Mouse (Mus musculus) cerebellum, adult 11-12 months (tissue): Measurements from ENCODE around the gene Tcp10b.
A peak's percentile ranks its signal among the peaks of the same experiment; 100 is the strongest.
"Not testable (repeated sequence)": the region's sequence is repeated elsewhere in the genome, so short reads cannot be mapped to it uniquely, and the experiment has no call there.

Experiments
- DNase-seq: peaks from one replicate; pipeline ENCODE4 v3.0.0; 2022

Tcp10b gene

DNA sequence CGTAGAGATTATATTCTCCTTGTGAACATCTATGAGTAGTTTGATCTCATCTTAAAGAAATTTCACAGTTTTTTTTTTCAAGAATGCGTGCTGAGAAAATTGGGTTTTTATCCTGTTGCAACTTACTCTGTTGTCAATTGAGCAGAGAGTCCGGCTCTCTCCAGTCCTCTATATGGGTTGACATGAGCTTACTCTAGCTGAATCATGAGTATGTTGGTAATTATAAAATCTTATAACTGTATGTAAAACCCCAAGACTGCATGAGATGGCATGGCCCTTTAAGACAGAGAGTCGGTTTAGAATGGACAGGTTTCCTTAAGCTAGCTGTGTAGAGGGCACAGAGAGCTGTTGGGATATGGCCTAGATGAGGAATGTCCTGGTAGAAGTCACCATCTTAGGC, at the start of gene Tcp10b:
Gene Tcp10b (plus strand): TSS at position 301 of the 400 bp plus-strand sequence.
- not testable (repeated sequence) for DNase-seq

- DNase-seq = no peak
Observed at GRCm38 (mm10) chr17:13013316-13013715, 47.6 kb upstream of the Tcp10b start.

DNA sequence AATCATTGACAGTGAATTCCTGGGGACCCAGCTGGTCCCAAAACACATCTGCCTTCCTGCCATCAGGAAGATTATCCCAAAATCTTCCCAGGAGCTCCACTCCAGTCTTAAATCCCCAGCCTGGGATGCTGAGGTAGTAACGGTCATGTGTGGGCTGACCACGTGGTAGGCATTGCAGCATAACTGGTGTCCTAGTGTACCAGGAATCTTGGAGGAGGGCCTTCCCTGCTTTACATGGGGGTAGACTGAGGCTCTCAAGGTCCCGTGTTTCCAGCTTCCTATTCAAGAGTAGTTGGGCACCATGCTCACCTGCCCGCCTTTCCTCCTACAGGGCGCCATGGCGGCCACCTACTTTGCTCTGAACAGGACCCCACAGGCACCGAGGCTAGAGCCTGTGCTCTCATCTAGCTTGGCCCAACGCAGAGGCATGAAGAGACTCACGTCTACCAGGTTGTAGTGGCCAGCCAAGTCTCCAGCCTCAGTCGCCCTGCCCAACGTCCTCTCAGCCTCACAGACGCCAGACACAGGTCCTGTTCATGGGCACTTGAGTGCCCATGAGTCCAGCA, 24.2 kb upstream of the Tcp10b start:
- not testable (repeated sequence) for DNase-seq

DNA sequence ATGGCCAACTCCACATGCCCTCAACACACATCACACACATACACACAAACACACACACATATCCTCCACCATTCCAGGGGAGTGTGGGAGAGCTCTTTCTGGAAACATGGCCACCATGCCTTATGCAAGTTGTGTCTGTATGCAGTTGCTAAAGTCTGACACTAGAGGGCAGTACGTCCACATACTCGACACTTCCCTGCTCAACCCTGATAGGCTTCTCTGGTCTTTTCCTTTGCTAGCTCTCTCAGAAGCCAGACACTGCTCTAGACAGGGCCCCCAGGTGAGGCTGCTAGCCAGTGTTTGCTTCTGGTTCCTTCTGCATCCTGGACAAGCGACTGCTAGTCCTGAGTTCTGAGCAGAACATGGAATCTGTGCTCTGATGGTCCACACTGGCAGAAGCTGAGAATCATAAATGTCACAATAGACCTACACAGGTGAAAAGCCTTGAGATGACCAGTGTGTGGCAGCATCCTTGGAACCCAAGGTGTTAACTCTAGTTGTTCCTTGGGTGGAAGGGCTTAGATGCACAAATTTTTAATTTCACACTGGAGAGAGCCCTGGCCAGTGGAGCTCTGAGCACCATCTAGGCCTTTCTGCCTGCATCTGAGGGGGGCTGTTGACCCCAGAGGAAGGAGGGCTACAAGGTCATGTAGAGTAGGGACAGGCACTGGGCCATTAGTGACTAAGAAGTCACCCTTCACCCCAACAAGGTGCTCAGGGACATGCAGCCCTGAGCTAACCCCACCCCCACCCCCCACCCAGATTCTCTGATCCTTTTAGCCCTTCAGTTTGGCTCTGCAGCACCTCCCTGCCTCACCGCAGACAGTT, 16.8 kb upstream of the Tcp10b start:
- peak; percentile 19 for DNase-seq

DNA sequence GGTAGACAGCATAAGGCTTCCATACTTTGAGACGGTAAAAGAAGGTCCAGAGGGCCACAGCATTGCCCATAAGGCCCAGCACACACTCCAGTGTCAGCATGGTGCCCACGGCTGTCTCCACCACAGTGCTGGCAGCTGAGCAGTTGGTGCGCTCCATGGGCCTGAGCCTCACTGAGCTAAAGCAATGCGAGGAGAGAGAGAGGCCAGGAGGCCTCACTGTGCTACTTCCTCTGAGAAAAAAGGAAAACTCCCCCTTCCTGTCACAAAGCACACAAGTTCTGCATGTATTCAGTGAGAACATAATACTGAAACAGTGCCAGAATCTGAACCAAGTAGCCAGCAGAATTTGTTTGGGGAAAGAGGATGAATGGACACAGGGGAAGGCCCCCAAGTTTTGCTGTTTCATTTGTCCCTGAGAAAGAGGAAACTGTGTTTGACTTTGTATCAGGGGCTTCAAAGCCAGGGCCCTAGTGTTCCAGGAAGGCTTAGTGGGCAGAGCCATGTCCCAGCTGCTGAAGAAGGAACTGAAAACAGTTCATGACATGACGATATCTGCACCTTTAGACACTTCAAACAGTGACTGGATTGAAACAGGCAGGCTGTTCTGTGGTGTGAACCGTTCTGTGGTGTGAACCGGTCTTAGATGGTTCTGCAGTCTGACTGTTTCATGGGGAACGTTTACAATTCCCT, 8.6 kb upstream of the Tcp10b start, which contains the start of gene Gpr31b:
Gene Gpr31b (minus strand): TSS at position 173 of the 690 bp plus-strand sequence.
- DNase-seq = not testable (repeated sequence)

- not testable (repeated sequence) for DNase-seq
Observed at GRCm38 (mm10) chr17:13062882-13063281, 2.0 kb downstream of the Tcp10b start.

GRCm38 (mm10) chr17:13067864-13068385, 7.0 kb downstream of the Tcp10b start:
- not testable (repeated sequence) for DNase-seq

GRCm38 (mm10) chr17:13069227-13069626, 8.3 kb downstream of the Tcp10b start:
- DNase-seq = not testable (repeated sequence)

GRCm38 (mm10) chr17:13091510-13091909, 30.6 kb downstream of the Tcp10b start:
- not testable (repeated sequence) for DNase-seq

DNA sequence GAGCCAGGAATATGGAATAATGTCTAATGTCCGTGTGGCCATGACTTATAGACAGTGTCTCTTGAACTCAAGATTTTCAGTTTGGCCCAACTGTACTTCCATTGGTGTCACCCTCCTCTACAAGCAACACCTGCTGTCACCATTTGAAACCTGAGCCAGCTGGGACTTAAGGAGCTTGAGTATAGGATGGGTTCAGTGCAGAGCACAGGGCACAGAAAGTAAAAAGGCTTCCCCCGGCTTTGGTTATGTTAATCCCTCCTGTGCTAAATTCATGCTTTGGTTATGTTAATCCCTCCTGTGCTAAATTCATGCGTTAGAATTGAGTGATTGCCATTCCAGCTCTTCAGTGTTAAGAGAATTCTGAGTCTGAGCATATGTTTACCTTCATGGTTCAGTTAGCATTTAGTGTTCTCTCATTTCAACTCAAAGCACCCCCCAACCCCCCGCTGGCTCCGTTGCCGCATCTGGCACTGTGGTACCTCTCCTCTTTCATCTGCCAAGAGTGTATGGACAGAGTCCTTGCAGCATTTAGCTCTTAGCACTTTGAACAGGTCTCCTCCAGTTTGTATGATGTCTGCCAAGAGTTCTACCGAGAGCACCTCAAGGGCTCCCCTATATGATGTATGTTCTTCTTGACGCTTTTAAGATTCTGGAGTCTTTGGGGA, 31.3 kb downstream of the Tcp10b start:
- not testable (repeated sequence) for DNase-seq

DNA sequence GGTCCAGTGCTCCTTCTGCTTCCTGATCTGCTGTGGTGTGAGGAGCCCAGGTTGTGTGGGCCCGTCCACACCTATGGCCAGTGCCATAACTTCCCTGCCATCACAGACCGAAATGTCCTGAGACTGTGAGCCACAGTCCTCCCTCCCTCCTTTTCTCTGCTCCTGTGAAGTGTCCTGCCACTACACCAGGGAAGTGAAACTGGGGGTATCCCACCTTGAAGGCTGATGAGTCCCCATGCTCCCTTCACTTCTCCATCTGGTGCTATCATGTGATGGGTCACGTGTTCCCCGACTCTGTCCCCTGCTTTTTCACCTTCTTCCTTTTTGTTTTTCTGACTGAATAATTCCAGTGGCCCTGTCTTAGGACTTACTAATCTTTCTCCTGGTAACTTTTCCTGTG, 32.1 kb downstream of the Tcp10b start:
- not testable (repeated sequence) for DNase-seq

GRCm38 (mm10) chr17:13106563-13106962, 45.7 kb downstream of the Tcp10b start:
- peak; percentile 13 for DNase-seq

- not testable (repeated sequence) for DNase-seq
Observed at GRCm38 (mm10) chr17:13112504-13113291, 51.8 kb downstream of the Tcp10b start.

DNA sequence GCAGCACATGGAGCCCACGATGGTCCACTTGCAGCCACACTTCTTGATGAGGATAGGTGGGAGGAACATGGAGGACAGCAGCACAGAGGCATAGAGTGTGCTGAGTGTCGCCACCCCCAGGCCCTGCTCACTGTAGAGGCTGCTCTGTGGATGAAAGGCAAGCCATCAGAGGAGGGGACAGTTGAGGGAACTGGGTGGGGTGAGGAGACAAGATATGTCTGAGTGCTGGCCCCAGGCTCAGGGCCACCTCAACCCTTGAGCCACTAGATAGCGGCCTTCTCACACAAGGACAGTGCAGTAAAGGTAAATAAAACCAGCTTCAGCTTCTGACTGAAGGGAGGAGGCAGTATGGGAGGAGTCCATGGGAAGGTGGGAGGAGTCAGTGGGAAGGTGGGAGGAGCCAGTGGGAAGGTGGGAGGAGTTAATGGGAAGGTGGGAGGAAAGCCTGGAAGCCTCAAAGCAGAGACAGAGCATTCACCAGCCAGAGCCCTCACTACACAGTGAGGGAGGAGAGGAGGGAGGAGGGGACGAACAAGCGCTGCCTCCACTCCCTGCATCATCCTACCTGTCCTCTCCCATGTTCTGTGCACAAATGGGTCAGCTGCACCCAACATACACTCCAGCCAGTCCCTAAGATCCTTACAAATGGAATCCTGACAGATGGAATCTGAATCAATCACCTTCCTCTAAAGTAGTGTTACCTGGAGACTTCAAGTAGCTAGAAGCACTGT, 62.6 kb downstream of the Tcp10b start:
- DNase-seq = not testable (repeated sequence)

GRCm38 (mm10) chr17:13124241-13124640, 63.3 kb downstream of the Tcp10b start:
- DNase-seq = not testable (repeated sequence)

DNA sequence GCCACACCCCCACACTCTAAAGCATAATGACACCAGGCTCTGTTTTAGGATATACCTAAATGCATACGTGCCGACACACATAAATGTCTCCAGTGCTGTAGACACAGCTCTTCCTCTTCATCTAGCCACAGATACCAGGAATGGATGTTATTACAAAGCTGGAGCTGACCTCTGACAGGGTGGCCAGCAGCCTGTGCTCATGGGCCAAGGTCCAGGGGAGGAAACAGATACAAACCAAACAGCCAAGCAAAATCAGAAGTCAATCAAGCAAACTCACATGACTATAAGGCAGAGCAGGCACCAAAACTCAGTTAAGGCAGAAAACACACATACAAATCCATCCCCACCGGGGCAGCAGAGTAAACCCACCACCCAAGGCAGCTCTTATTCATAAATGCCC, 68.4 kb downstream of the Tcp10b start:
- not testable (repeated sequence) for DNase-seq

DNA sequence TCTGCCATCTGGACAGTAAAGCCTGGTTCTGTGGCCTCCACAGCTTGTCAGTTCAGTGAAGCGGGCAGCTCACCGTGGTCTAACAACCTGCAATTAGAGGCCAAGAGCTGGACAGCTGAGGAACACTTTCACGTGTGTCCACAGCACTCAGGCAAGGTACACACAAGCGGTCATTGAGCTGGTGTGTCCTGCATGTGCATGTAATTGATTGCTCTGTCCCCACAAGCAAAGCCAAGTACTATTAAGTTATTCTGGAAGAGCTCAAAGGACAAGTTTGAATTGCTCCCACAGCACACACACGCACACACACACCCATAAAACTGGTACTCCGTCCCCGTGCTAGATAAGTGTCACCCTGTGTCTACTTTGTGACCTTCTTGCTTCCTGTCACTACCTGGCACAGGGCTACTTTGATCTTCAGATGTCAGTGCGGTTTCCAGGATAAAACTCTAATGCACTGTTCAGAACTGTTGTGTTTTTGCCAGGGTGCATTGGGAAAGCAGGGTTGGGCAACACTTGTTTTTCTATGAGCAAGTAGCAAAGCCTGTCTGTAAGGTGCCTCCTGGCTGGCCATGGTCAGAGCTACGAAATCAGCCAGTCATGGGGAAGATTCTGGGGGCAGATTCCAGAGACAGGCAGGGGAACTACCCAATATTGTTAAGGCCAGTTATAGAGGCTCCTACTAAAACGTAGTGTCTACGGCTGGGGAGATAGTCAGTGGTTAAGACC, 69.0 kb downstream of the Tcp10b start:
- DNase-seq = not testable (repeated sequence)

DNA sequence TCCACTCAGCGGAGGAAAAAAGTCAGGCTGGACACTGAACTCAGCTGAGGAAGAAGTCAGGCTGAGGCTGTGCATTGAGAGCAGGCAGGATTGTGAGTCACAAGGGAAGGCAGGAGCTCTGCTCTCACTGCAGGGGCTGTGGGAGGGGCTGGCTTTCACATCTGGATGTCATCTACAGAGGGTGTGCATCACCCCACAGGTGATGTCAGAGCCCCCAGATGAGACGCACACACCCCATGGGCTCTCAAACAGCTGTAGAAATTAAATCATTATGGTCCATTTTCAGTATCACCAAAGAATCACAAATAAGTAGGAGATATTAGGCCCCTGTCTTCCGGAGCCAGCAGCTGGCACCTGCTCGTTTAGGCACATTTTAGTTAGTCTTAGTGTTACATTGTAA, 70.8 kb downstream of the Tcp10b start, which contains the start of gene Unc93a:
Gene Unc93a (minus strand): TSS at position 101 of the 400 bp plus-strand sequence.
- DNase-seq = not testable (repeated sequence)
